Mouse (Mus musculus) megakaryocyte, embryonic 14.5 days (primary cell): ENCODE data around the gene Pou2f1.

ENCODE experiments used
- FLI1 ChIP-seq: IDR thresholded peaks from 2 replicates; pipeline ENCODE4 v1.6.1; 2012; ENCODE audit warnings: low read length, inconsistent platforms, mixed read lengths
- GATA1 ChIP-seq: IDR thresholded peaks from 3 replicates; pipeline ENCODE4 v1.6.1; 2012; ENCODE audit warnings: mixed read lengths, low read length, inconsistent platforms, borderline replicate concordance

DNA sequence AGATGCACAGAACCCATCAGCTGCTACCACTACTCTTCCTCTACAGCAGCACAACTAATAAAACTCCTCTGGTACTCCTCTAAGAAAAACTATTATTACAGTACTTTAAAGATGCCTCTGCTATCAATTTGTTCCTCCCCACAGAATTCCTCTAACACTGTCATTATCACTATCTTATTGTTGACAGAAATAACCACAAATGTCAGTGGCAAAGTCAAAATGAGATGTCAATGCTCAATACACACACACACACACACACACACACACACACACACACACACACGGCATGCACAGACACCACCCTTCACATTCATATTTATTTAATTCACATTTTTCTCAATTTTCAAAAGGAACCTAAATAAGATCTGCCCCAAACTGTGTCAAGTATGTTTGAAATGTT, 8.2 kb downstream of the Pou2f1 start:
- TF ChIP-seq FLI1 (no peak), GATA1 (no peak)
